Mouse (Mus musculus) left cerebral cortex, postnatal 10 days (tissue): ENCODE measurements around the gene Msl1. TPM values are rescaled to one million over a fixed set of nuclear protein-coding genes. Genes with fewer than 3 reads are reported as not detected.

Source experiments
- DNase-seq, 2 experiments: peaks; one replicate each; pipeline ENCODE4 v3.0.0; 2021 to 2022; ENCODE audit warnings: low spot score in 2 of 2, mixed read lengths in 1 of 2; ENCODE audit errors: extremely low spot score in 1 of 2
- intact Hi-C: fragments of 180-260 bp; cut with DNase I; formaldehyde crosslinking; loops from one replicate; pipeline ENCODE4 v1.15.1; 2025
- total RNA-seq, 2 experiments: library from RNA; stranded (reverse); gene quantifications; 2 replicates each; pipeline ENCODE4 v1.2.3; 2021

The Msl1 gene
- total RNA-seq, 2 experiments from 2014 or later = 162 to 177 TPM

DNA sequence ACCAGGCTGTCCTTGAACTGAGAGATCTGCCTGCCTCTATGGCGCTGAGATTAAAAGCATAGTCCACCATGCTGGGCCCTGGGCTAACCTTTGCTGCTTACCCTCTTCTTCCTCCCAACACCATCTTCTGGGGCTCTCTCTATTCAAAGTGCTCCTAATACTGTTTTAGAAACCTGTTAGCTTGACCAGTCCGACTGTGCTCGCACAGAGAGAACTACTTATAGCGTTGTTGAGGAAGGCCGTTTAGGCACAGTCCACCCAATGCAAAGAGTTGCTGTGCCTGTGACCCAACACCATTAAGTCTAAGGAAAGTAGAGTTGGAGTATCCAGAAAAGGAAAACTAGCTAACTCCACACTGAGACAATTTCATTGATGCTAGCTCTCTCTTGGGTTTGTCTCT is 7.2 kb upstream of the Msl1 start:
- DNase-seq = no peak
- intact Hi-C loops = loop anchor here (5.0 kb wide), 1 partner anchor 76 kb away; no protein-coding TSS in a partner anchor

DNA sequence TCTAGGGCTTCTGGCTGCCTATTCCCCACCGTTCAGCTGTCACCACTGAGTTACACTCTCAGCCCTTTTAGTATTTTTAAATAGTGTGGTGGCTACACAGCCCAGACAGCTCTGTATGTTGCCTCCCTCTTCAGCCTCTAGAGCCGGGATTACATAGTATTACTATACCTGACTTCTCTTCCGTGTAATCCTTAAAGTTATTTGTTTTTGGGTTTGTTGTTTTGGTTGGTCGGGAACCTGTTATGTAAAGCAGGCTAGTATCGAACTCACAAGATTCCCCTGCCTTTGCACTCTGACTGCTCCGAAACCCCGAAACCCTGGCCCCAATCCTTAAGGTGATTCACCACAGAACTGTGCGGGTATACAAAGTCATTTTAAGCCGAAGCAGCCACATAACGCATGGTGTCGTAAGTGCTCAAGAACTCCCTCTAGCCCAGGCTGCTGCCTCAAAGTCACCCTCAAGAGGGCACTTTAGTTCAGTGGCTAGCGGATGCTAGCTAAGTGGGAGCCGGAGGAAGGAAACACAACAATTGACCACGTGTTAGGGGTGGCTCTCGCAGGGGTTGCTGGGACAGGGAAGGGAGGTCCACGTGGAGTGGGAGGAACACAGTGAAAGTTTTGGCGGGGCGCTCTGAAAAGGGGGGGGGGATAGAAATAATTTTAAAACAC is 6.6 kb upstream of the Msl1 start:
- intact Hi-C loops = loop anchor here (5.0 kb wide), 1 partner anchor 76 kb away; no protein-coding TSS in a partner anchor

DNA sequence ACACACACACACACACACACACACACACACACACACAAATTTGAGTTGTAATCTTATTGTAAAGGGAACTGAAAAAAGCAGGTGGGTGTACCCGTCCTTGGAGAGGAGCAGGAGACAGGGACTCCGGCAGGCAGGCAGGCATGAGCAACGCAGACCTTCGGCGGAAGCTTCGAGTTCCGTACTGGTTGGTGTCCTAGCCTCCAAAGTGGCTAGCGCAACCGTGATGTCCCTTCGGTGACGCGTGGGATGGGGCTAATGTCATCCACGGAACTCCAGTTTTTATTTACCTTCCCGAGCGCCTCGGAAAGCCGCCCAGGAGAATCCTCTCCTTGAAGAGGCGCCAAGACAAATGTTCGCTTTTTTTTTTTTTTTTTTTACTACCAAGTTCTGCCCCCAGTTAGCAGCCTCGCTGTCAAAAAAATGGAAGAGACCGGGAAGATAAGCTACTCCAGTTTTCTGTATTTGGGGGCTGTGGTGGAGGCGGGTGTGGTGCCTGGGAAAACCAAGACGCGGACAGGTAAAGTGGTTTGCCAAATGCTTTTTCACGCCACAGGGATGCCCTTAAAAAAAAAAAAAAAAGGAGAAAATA is 6.0 kb upstream of the Msl1 start:
- DNase-seq = peak in 1 of 2 experiments; percentile 49
- intact Hi-C loops = loop anchor here (5.0 kb wide), 1 partner anchor 77 kb away; no protein-coding TSS in a partner anchor

More for the DNA sequence above, 6.6 kb upstream of the Msl1 start:
- peak in 1 of 2 experiments; percentile 92 for DNase-seq

DNA sequence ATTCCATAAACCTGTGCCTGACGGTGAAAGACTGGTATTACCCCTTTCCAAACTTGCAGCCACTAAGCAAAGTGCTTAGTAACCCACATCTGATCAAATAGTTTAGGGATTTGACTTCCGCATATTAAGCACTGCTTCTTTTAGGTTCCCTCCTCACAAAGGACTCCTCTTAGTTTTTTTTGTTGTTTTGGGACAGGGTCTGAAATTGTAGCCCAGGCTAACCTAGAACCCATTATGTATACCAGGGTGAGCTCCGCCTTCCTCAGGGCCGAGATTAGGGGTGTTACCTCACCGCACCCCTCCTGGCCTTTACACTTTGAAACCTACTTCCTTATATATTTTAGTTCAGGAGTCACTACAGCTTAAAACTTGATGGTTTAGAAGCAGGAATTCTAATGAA is 5.5 kb upstream of the Msl1 start:
- intact Hi-C loops = loop anchor here (5.0 kb wide), 1 partner anchor 78 kb away; no protein-coding TSS in a partner anchor

DNA sequence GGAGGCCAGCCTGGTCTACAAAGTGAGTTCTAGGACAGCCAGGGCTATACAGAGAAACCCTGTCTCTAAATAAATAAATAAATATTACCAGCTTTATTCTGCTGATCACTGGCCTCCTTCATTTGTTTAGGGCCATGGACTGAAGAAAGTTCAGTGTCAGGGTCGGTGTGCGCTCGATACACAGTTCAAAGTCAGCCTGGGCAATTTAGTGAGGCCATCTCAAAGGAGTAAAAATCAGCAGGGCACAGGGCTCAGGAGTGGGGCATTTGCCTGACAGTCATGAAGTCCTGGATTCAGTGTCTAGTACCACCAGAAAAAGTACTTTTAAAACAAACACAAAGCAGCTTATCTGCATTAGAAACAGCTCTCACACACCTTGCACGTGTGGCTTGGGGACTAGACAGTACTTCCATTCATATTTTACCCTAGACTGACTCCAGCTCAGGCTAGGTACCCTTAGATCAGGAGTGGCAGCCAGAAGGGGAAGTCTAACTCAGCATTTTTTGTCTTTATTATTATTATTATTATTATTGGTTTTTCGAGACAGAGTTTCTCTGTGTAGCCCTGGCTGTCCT is 4.6 kb upstream of the Msl1 start:
- no peak for DNase-seq
- intact Hi-C loops = no loop called here

More for the DNA sequence above, 5.5 kb upstream of the Msl1 start:
- DNase-seq = peak in 1 of 2 experiments; percentile 9

DNA sequence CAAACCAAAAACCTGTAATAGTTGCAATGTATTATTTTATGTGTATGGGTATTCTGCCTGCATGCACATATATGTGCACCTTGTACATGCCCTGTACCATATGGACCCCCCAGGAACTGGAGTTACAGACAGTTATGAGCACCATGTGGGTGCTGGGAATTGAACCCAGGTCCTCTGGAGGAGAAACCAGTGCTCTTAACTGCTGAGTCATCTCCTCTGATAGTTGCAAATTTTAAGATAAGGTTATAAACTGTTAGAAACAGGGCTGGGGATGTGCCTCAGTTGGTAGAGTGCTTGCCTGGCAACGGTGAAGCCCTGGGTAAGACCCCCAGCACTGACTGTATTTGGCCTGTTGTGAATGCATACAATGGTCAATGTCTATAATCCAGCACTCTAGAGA is 3.9 kb upstream of the Msl1 start:
- no peak for DNase-seq
- intact Hi-C loops = no loop called here

DNA sequence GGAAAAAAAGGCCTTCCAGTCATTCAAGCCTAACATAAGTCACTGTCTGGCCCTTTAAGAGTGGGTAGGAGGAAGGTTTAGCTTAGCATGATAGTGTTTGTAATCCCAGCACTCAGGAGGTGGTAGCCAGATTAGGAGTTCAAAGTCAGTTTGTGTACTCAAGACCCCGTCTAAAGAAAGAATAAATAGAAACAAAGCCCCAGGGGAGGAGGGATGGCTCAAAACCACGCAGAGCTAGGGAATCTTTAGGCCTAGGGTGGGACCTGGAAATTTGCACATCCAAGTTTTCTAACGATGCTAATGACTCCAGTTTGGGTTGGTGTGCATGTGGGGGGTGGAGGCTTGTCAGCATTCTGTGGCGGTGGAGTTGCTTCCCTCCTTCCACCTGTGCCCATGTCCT is 3.2 kb upstream of the Msl1 start:
- no peak for DNase-seq
- intact Hi-C loops = no loop called here

DNA sequence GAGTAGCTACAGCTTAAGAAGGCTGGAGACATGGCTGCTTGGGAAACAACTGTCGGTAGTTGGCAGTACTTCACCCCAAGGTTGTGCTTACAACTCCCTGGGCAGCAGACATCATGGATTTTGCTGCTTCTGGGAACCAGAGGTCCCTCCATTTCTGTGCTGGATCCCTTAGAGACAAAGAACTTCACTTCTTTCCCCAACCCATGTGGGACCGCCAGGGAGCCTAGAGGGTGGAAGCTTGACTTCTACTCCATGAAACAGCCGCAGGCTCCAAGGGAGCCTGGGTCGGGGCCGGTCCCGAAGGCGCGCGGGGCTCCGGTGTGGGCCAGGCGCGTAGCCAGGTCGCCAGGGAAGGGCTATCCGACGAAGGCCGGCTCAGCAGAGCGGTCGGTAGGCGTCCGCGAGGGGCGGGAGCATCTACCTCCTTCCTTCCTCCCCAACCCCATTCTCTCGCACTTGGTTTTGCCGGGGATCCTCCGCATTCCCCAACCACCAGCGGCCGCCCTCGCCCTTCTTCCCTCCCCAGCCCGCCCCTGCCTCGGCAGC is 774 bp upstream of the Msl1 start:
- intact Hi-C loops = no loop called here
- peak in 1 of 2 experiments; percentile 89 for DNase-seq

DNA sequence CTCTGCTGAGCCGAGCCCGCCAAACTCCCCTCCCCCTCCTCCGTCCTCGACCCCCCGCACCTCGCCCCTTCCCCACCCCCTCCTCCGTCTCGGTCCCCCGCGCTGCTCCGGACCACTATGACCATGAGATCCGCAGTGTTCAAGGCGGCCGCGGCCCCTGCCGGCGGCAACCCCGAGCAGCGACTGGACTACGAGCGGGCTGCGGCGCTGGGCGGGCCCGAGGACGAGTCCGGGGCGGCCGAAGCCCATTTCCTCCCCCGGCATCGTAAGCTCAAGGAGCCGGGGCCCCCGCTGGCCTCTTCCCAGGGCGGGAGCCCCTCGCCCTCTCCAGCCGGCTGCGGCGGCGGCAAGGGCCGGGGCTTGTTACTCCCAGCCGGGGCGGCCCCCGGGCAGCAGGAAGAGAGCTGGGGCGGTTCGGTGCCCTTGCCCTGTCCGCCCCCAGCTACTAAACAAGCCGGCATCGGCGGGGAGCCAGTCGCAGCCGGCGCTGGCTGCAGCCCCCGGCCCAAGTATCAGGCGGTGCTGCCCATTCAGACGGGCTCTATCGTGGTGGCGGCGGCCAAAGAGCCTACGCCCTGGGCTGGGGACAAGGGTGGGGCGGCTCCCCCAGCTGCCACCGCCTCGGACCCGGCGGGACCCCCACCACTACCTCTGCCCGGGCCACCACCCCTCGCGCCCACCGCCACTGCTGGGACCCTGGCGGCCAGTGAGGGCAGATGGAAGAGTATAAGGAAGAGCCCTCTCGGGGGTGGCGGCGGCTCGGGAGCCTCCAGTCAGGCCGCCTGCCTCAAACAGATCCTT is 598 bp downstream of the Msl1 start:
- peak in 1 of 2 experiments; percentile 75 for DNase-seq
- intact Hi-C loops = no loop called here

DNA sequence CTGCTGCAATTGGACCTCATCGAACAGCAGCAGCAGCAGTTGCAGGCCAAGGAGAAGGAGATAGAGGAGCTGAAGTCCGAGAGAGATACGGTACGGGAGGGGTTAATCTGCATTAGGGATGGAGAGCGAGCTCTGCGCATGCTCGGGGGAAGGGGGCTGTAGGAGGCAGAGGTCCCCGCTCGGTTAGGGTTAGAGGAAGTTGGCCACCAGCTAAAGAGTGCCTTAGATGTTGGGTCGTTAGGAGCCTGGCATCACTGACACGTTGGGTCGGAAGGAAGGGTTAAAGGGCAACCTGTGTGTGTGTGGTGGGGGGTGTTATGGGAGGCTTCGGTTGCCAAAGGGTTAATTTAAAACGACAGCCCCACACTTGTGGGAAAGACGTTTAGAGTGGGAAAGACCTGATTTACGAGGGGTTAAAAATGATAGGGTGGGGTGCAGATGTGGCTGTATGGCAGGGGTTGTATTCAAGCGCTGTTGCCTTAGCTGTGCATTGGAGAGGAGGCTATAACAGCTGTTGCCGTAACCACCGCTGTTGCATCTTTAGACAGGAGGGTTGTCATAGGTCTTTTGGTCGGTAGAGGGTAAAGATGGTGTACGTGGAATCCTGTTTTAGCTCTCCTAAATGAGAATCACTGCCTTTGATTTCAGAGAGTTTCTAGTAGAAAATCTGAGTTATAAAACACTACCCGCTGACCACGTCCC is 1.4 kb downstream of the Msl1 start:
- peak; percentile 75 to 84 for DNase-seq
- intact Hi-C loops = no loop called here

DNA sequence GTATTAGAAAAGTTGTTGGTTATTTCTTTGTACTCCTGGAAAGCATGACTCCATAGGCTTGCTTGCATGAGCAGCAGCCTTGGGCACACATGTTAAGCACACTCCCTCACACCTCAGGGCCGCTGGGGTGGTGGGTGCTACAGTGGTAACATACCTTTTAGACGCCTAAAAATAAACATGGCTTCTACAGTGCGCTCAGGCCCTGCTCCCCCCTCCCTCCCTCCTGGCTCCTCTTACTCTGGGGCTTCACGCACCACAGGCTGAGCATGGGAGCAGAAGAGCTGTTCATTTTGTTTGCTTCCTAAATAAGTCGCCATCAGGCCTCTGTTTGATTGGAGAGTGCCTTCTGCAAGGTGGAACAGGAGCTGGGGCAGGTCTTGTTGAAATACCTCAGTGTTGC is 2.0 kb downstream of the Msl1 start:
- DNase-seq = no peak
- intact Hi-C loops = no loop called here

DNA sequence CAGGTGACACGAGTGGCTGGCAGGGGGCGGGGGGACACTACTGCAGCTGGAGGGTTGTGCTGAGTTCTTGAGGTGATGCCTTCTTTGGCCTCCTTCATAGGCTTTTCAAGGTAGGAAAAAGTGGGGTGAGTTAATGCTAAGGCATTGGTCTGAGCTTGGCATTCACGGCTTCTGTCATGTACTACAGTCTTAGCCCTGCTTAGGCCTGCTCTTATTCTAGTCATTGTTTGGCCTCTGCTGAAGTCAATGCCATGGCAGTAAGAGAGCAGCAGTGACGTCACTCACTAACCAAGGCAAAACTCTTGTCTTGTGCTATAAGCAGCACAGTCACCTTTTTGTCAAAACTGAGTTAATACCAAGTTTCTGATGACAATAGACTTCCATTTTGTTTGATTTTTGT is 2.6 kb downstream of the Msl1 start:
- intact Hi-C loops = no loop called here
- DNase-seq = no peak

DNA sequence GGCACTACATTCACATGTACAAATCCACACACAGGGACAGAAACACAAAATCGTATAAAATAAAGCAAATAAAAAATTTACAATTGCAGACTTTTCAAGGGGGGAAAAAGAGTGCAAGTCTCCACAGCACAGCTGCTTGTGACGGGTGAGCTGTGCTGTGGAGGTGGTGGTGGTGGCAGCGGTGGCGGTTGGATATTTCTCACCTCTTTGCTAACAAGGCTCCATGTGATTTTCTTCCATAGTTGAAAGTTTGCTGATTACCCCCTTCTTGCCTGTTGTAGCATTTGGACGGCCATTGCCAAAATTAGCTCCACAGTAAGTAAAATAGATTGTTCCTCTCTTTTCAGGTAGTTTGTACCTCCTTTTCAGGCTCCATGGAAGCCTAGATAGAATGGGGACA is 9.3 kb downstream of the Msl1 start, which contains the start of gene Casc3:
Gene Casc3 (plus strand): TSS at position 301 of the 400 bp plus-strand sequence.
- intact Hi-C loops = no loop called here

DNA sequence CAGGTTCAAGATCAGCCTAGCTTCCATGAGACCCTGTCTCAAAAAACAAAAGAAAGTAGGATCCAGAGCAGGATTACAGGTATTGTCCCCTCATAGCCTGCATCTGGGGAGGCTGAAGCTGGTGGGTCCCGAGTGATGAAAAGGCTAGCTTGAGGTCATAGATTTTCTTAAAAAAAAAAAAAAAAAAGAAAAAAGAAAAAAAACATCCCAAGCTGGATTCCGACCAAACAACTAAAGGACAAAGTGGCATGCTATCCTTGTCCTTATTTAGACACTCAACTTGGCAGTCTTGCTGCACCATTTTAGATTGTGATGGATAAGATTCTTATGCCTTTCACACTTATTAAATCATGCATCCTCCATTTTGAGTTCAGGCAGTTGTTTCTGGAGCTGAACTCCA is 13.1 kb downstream of the Msl1 start:
- intact Hi-C loops = no loop called here
- no peak for DNase-seq

More for the DNA sequence above, 9.3 kb downstream of the Msl1 start, which contains the start of gene Casc3:
- DNase-seq = no peak

DNA sequence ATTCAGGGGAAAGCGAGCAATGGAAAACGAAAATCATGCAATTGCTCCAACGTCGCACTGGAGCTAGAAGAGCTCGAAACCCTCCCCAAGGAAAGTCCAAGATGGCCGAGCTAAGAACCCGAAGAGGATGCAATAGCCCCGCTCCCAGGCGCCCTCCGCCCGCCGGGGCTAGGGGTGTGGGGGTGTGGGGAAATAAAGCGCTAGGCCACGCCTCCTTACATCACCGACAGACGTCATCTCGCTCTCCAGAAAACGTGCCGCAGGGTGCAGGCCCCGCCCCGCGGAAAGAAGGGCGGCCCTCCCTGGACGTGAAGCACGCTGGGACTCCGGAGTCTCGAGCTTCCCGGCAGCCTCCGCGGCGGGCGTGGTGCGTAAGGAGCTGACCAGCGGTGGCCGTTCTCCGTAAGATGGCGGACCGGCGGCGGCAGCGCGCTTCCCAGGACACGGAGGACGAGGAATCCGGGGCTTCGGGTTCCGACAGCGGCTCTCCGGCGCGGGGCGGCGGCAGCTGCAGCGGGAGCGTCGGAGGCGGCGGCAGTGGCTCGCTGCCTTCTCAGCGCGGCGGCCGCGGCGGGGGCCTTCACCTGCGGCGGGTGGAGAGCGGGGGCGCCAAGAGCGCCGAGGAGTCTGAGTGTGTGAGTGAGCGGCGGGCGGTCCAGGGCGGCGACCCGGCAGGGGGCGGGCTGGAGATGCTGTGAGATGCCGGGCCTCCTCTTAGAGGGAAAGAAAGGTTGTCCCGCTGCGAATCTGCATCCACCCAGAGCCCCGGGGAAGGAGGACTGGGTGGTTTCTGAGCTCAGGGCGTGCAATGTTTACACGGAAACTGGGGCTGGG is 14.4 kb downstream of the Msl1 start:
- peak; percentile 98 to 100 for DNase-seq
- intact Hi-C loops = no loop called here

DNA sequence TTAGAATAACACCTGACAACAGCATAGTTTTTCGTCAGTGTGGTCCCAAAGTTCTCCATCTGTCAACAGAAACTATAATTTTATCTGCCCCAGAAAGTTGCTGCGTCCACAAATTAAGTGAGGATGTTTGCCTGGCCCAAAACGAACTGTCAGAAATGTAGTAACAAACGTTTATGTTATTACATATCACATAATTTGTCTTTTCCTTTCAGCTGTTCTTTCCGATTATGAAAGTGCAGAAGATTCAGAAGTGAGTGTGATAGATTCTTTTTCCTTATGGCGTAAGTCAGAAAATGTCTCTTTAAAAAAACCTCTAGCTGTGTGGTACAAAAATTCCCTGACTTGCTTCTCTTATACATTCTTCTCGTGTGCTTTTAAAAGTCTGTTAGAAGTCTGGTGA is 15.4 kb downstream of the Msl1 start:
- intact Hi-C loops = no loop called here
- DNase-seq = no peak

DNA sequence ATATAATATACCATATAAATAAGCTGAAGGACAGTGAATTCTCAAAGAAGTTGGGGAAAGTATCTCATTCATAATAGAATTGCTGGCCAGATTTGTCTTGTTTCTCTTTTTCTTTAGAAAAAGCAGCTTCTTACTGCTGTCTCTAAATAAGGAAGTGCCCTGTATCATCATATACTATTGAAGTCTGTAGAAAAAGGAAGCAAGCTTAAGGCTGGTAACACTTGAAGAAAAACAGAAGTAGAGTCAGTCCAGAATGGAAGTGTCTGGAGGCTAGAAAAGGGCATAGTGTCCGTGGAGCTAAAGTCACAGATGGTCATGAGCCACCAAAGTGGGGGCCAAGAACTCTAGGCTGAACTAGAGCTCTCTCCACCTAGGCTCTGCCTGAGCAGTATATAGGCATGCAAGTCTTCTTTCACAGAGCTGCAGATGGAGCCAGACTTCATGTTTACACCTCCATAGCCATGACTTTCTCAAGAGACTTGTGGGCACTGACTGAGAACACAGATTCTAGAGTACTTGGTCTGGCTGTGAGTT is 21.5 kb downstream of the Msl1 start:
- intact Hi-C loops = no loop called here
- no peak for DNase-seq
